Mouse (Mus musculus): Measurements from ENCODE around the gene Vmn2r92. TPM values are rescaled to one million over a fixed set of nuclear protein-coding genes. Genes with fewer than 3 reads are reported as not detected.
"Not testable (repeated sequence)": the region's sequence is repeated elsewhere in the genome, so short reads cannot be mapped to it uniquely, and the experiment has no call there.

Vmn2r92 gene
- not detected in 2 replicates for polyA plus RNA-seq (2014; fragmentation: Nextera tagmentation; extraction: Ambion mirVana)

DNA sequence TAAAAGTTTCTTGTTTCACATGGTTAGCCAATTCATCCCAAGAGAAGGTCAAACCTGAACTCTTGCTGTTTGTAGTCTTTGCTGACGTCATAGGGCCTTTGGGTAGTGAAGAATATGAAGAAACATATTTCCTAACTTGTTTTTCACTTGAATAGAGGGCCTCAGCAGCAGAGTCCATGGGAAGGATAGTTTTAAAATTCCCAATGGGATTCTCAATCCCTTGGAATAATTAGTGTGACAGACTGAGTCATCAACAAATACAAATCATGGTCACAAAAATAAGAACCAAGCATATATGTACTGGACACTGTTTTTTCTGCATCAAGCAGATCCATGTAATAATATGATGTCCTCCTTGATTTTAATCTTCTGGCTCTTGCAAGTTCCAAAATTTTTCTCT is at the start of gene Vmn2r92:
Gene Vmn2r92 (plus strand): TSS at position 301 of the 400 bp plus-strand sequence.
- not testable (repeated sequence) for H3K9me3 ChIP-seq (ENCODE audit: control insufficient read depth, low read length); H3K9ac ChIP-seq (replicated peaks; ENCODE audit: low read depth, low read length); H3K4me3 ChIP-seq (ENCODE audit: low read depth, low read length); ATAC-seq (ENCODE audit: low read depth); H3K4me2 ChIP-seq (ENCODE audit: low read depth, low read length); H3K27ac ChIP-seq (ENCODE audit: low read depth, low read length); H3K27me3 ChIP-seq (ENCODE audit: control insufficient read depth, insufficient read depth, low read length); H3K4me1 ChIP-seq (ENCODE audit: control insufficient read depth, insufficient read depth, low read length); H3K36me3 ChIP-seq (ENCODE audit: control insufficient read depth, insufficient read depth, low read length)
- 69% methylated on average over 1 of the region's 1 CpGs for WGBS

DNA sequence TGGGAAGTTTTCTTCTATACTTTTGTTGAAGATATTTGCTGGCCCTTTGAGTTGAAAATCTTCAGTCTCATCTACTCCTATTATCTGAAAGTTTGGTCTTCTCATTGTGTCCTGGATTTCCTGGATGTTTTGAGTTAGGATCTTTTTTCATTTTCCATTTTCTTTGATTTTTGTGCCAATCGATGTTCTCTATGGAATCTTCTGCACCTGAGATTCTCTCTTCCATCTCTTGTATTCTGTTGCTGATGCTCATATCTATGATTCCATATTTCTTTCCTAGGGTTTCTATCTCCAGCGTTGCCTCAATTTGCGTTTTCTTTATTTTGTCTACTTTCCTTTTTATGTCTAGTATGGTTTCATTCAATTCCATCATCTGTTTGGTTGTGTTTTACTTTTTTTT is 49.4 kb upstream of the Vmn2r92 start:
- H3K4me3 ChIP-seq (ENCODE audit: low read depth, low read length); H3K9ac ChIP-seq (replicated peaks; ENCODE audit: low read depth, low read length); H3K4me2 ChIP-seq (ENCODE audit: low read depth, low read length); H3K36me3 ChIP-seq (ENCODE audit: control insufficient read depth, insufficient read depth, low read length); H3K27me3 ChIP-seq (ENCODE audit: control insufficient read depth, insufficient read depth, low read length); H3K4me1 ChIP-seq (ENCODE audit: control insufficient read depth, insufficient read depth, low read length); ATAC-seq (ENCODE audit: low read depth); H3K9me3 ChIP-seq (ENCODE audit: control insufficient read depth, low read length); H3K27ac ChIP-seq (ENCODE audit: low read depth, low read length): not testable (repeated sequence)
- WGBS: 87% methylated on average over 3 of the region's 3 CpGs

DNA sequence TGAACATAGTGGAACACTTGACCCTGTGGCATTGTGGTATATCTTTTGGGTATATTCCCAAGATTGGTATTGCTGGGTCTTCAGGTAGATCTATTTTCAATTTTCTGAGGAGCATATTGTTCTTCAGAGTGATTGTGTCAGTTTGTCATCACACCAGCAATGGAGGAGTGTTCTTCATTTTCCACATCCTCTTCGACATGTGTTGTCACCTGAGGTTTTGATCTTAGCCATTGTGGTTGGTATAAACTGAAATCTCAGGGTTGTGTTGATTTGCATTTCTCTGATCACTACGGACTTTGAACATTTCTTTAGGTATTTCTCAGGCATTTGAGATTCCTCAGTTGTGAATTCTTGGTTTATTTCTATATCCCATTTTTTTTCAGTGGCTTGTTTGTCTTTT is 9.5 kb downstream of the Vmn2r92 start:
- H3K36me3 ChIP-seq (ENCODE audit: control insufficient read depth, insufficient read depth, low read length); ATAC-seq (ENCODE audit: low read depth); H3K27ac ChIP-seq (ENCODE audit: low read depth, low read length); H3K4me1 ChIP-seq (ENCODE audit: control insufficient read depth, insufficient read depth, low read length); H3K9me3 ChIP-seq (ENCODE audit: control insufficient read depth, low read length); H3K4me2 ChIP-seq (ENCODE audit: low read depth, low read length); H3K27me3 ChIP-seq (ENCODE audit: control insufficient read depth, insufficient read depth, low read length); H3K9ac ChIP-seq (replicated peaks; ENCODE audit: low read depth, low read length); H3K4me3 ChIP-seq (ENCODE audit: low read depth, low read length): not testable (repeated sequence)
- 76% methylated on average over 2 of the region's 2 CpGs for WGBS

DNA sequence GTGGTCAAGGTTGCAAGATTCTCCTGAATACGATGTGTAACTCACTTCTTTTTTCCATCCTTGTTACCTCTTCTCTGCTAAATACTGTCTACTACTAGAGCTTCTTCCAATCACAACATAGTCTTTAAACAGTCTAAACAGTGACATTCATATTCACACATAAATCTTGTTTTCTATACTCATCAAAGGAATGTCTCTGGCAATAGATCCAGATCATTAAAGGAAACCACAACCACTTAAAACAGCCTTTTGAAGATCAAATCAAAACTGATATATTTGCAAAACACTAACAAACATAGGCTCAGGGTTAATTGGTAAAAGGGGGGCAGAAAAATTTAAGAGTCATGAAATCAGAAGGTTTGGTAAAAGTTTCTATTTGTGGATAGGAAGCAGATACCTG is 38.0 kb downstream of the Vmn2r92 start:
- Histone ChIP-seq H3K4me1 (ENCODE audit: control insufficient read depth, insufficient read depth, low read length) (no peaks in the 10 kb centered on the region), H3K27ac (ENCODE audit: low read depth, low read length) (no peak overlapping the region), H3K4me3 (ENCODE audit: low read depth, low read length) (no peak overlapping the region), H3K36me3 (ENCODE audit: control insufficient read depth, insufficient read depth, low read length) (no peaks in the 10 kb centered on the region), H3K27me3 (ENCODE audit: control insufficient read depth, insufficient read depth, low read length) (no peaks in the 10 kb centered on the region), H3K4me2 (ENCODE audit: low read depth, low read length) (no peak overlapping the region), H3K9me3 (ENCODE audit: control insufficient read depth, low read length) (no peaks in the 10 kb centered on the region), H3K9ac (replicated peaks; ENCODE audit: low read depth, low read length) (no peak overlapping the region)
- WGBS: 79% methylated on average over 1 of the region's 1 CpGs
- ATAC-seq (ENCODE audit: low read depth): no peak

DNA sequence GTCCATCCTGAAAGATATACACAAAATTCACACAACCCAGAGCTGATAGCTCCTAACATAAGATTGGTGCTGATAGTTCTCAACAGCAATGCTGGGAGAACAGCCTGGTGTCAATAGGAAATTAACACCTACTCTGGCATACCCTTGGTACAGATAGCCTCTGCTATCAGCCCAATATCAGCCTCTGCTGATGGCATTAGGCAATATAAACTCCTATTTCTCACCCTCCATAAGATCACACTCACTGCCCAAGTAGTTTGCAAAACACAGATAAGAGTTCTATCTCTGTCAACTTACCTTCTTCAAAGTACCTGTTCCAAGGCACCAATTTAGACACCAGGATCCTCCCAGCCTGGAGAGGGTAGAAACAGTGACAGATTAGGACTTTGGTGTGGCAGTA is 69.6 kb downstream of the Vmn2r92 start:
- Histone ChIP-seq H3K4me2 (ENCODE audit: low read depth, low read length) (no peak overlapping the region), H3K27me3 (ENCODE audit: control insufficient read depth, insufficient read depth, low read length) (no peaks in the 10 kb centered on the region), H3K4me1 (ENCODE audit: control insufficient read depth, insufficient read depth, low read length) (no peaks in the 10 kb centered on the region), H3K9ac (replicated peaks; ENCODE audit: low read depth, low read length) (no peak overlapping the region), H3K27ac (ENCODE audit: low read depth, low read length) (no peak overlapping the region), H3K36me3 (ENCODE audit: control insufficient read depth, insufficient read depth, low read length) (no peaks in the 10 kb centered on the region), H3K9me3 (ENCODE audit: control insufficient read depth, low read length) (peaks cover 3% of the 10 kb centered on the region; the same call in 1 of the 2 replicates), H3K4me3 (ENCODE audit: low read depth, low read length) (no peak overlapping the region)
- ATAC-seq (ENCODE audit: low read depth): no peak

DNA sequence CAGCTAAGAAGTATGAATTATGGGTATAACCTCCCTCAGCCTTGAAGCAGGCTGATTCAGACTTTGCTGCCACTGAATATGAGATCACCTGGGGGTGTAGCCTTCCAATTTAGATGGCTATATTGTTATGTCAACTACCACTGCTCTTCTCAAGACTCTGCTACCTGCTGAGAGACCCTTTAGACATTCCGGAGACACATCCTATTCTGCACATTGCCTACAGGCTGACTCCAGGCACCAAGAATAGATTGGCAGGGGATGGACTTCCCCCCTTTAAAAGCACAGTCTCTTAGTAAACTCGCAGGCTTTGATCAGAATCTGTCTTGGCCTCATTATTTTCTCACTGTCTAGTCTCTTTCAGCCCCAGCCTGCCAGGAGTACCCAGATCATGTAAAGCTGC is 80.3 kb downstream of the Vmn2r92 start:
- H3K4me1 ChIP-seq (ENCODE audit: control insufficient read depth, insufficient read depth, low read length): no peaks in the 10 kb centered on the region
- H3K4me2 ChIP-seq (ENCODE audit: low read depth, low read length): no peak overlapping the region
- 72% methylated on average over 2 of the region's 2 CpGs for WGBS
- no peaks in the 10 kb centered on the region for H3K36me3 ChIP-seq (ENCODE audit: control insufficient read depth, insufficient read depth, low read length)
- ATAC-seq (ENCODE audit: low read depth): no peak
- H3K4me3 ChIP-seq (ENCODE audit: low read depth, low read length): no peak overlapping the region
- H3K9ac ChIP-seq (replicated peaks; ENCODE audit: low read depth, low read length): no peak overlapping the region
- H3K27me3 ChIP-seq (ENCODE audit: control insufficient read depth, insufficient read depth, low read length): no peaks in the 10 kb centered on the region
- no peak overlapping the region for H3K27ac ChIP-seq (ENCODE audit: low read depth, low read length)
- H3K9me3 ChIP-seq (ENCODE audit: control insufficient read depth, low read length): no peaks in the 10 kb centered on the region

DNA sequence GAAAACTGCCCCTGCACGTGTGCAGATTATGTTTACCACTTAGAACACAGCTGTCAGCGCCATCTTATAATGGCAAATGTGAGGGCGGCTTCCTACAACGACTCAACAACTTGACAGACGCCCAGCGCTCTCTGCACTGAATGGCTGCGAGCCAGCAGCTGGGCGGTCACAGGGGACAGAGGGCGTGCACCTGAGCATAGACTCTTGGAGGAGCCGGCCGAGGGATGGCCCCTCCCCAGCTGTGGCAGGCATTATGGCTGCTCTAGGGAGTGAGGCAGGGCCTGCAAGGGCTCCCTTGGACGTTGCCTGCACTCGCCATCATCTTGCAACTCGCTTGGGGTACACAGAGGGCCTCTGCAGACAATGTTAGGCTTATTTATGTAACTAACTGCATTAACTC is 85.2 kb downstream of the Vmn2r92 start:
- no peaks in the 10 kb centered on the region for H3K36me3 ChIP-seq (ENCODE audit: control insufficient read depth, insufficient read depth, low read length)
- H3K27ac ChIP-seq (ENCODE audit: low read depth, low read length): no peak overlapping the region
- WGBS: 84% methylated on average over 13 of the region's 14 CpGs
- no peak overlapping the region for H3K4me3 ChIP-seq (ENCODE audit: low read depth, low read length)
- H3K4me2 ChIP-seq (ENCODE audit: low read depth, low read length): no peak overlapping the region
- H3K9ac ChIP-seq (replicated peaks; ENCODE audit: low read depth, low read length): no peak overlapping the region
- no peaks in the 10 kb centered on the region for H3K27me3 ChIP-seq (ENCODE audit: control insufficient read depth, insufficient read depth, low read length)
- no peaks in the 10 kb centered on the region for H3K4me1 ChIP-seq (ENCODE audit: control insufficient read depth, insufficient read depth, low read length)
- ATAC-seq (ENCODE audit: low read depth): no peak
- no peaks in the 10 kb centered on the region for H3K9me3 ChIP-seq (ENCODE audit: control insufficient read depth, low read length)

Other genes starting within 250 kb of the Vmn2r92 start
- not detected in 2 replicates for gene Fpr-rs4, start 130.2 kb upstream of the Vmn2r92 start, polyA plus RNA-seq (2014; fragmentation: Nextera tagmentation; extraction: Ambion mirVana)
- gene Vmn2r124, start 102.5 kb upstream of the Vmn2r92 start, polyA plus RNA-seq (2014; fragmentation: Nextera tagmentation; extraction: Ambion mirVana): 0.04 TPM in 1 of 2 replicates, not detected in the other
- not detected in 2 replicates for gene Vmn2r91, start 66.9 kb upstream of the Vmn2r92 start, polyA plus RNA-seq (2014; fragmentation: Nextera tagmentation; extraction: Ambion mirVana)
- gene Vmn2r94, start 125.9 kb downstream of the Vmn2r92 start, polyA plus RNA-seq (2014; fragmentation: Nextera tagmentation; extraction: Ambion mirVana): not detected in 2 replicates
- not detected in 2 replicates for gene Vmn2r93, start 146.2 kb downstream of the Vmn2r92 start, polyA plus RNA-seq (2014; fragmentation: Nextera tagmentation; extraction: Ambion mirVana)